Mouse (Mus musculus) forebrain, postnatal 0 days (tissue): Measurements from ENCODE around the gene Map2. TPM values are rescaled to one million over a fixed set of nuclear protein-coding genes. Genes with fewer than 3 reads are reported as not detected.
A peak's percentile ranks its signal among the peaks of the same experiment; 100 is the strongest.

ENCODE experiments used
- ATAC-seq: fragments of 200-750 bp; cut with Nextera tagmentation; 2 replicates; pipeline ENCODE4 v1.8.0; 2017; ENCODE audit warnings: mild to moderate bottlenecking, moderate library complexity
- DNase-seq: peaks from one replicate; pipeline ENCODE4 v3.0.0-alpha.2; 2015
- H3K27ac ChIP-seq: fragments of 300-500 bp; sonication (generic); 2 replicates; pipeline ENCODE4 v1.5.1; 2014; ENCODE audit warnings: low read depth, mild to moderate bottlenecking, antibody characterized with exemption, low read length, moderate library complexity, mixed read lengths
- H3K27me3 ChIP-seq: fragments of 300-500 bp; sonication (generic); 2 replicates; pipeline ENCODE4 v1.6.1; 2014; ENCODE audit warnings: mild to moderate bottlenecking, low read length, mixed read lengths; ENCODE audit not compliant: insufficient read depth
- H3K36me3 ChIP-seq: fragments of 300-500 bp; sonication (generic); 2 replicates; pipeline ENCODE4 v1.6.1; 2014; ENCODE audit warnings: mild to moderate bottlenecking, moderate library complexity; ENCODE audit not compliant: insufficient read depth
- H3K4me1 ChIP-seq: fragments of 300-500 bp; sonication (generic); 2 replicates; pipeline ENCODE4 v1.6.1; 2014; ENCODE audit warnings: antibody characterized with exemption; ENCODE audit not compliant: insufficient read depth
- H3K4me2 ChIP-seq: fragments of 300-500 bp; sonication (generic); 2 replicates; pipeline ENCODE4 v1.6.1; 2014; ENCODE audit warnings: low read depth, mild to moderate bottlenecking, moderate library complexity
- H3K4me3 ChIP-seq: fragments of 300-500 bp; sonication (generic); 2 replicates; pipeline ENCODE4 v1.5.1; 2014; ENCODE audit warnings: low read depth, low read length, mixed read lengths
- H3K9ac ChIP-seq: fragments of 300-500 bp; sonication (generic); 2 replicates; pipeline ENCODE4 v1.6.1; 2014; ENCODE audit warnings: mild to moderate bottlenecking
- H3K9me3 ChIP-seq: fragments of 300-500 bp; sonication (generic); 2 replicates; pipeline ENCODE4 v1.6.1; 2016; ENCODE audit warnings: low read length
- CTCF ChIP-seq: sonication (generic); IDR thresholded peaks from 2 replicates; pipeline ENCODE4 v1.5.1; 2016; ENCODE audit warnings: antibody characterized with exemption, control low read depth, low read depth
- WGBS: fragments of 180-500 bp; shearing (Covaris S2); extraction: QIAGEN DNeasy Blood & Tissue Kit; methylation state at CpG from one replicate; pipeline ENCODE4 v1.1.7; 2014; 5-methylcytosine and 5-hydroxymethylcytosine counted together
- polyA plus RNA-seq: library from polyadenylated mRNA; unstranded; fragments of >200 nt; fragmentation: Nextera tagmentation; extraction: Ambion mirVana; gene quantifications from 2 replicates; pipeline ENCODE4 v1.2.1, GENCODE M21; 2015
- total RNA-seq: library from RNA; depleted of rRNA; stranded (reverse); fragments of >200 nt; gene quantifications from 2 replicates; pipeline ENCODE4 v1.2.3, GENCODE M21; 2014

The Map2 gene
- total and polyA plus RNA-seq, 2 experiments from 2014 or later: 291 to 1,278 TPM

GRCm38 (mm10) chr1:66176838-66177105 is 1.7 kb downstream of the Map2 start:
- no peak; the same call in 1 of the 2 replicates for ATAC-seq
- peak; percentile 28; the same call in 1 of the 2 replicates for TF ChIP-seq CTCF
- peak overlapping the region; percentile 95 for H3K9ac ChIP-seq
- peak overlapping the region; percentile 84 for H3K27ac ChIP-seq
- 12% methylated on average over 2 of the region's 2 CpGs for WGBS
- peak overlapping the region; percentile 99 for H3K4me3 ChIP-seq
- peaks cover 12% of the 10 kb centered on the region; the same call in 1 of the 2 replicates for H3K4me1 ChIP-seq
- no peaks in the 10 kb centered on the region for H3K27me3 ChIP-seq
- no peaks in the 10 kb centered on the region for H3K9me3 ChIP-seq
- peak; percentile 71 for DNase-seq
- peak overlapping the region; percentile 69 for H3K4me2 ChIP-seq
- peaks cover 9% of the 10 kb centered on the region for H3K36me3 ChIP-seq

- peak; percentile 22; the same call in 1 of the 2 replicates for ATAC-seq
- peak; percentile 58 for DNase-seq
- H3K36me3 ChIP-seq: peaks cover 9% of the 10 kb centered on the region
Observed at GRCm38 (mm10) chr1:66177489-66178170, 2.6 kb downstream of the Map2 start.

GRCm38 (mm10) chr1:66187016-66187681 is 12.1 kb downstream of the Map2 start:
- peak overlapping the region; percentile 21; the same call in 1 of the 2 replicates for H3K4me2 ChIP-seq
- peak; percentile 80 for ATAC-seq
- peak overlapping the region; percentile 59 for H3K27ac ChIP-seq
- H3K36me3 ChIP-seq: no peaks in the 10 kb centered on the region
- no peak overlapping the region for H3K9ac ChIP-seq
- TF ChIP-seq CTCF: no peak
- peaks cover 19% of the 10 kb centered on the region; the same call in 1 of the 2 replicates for H3K4me1 ChIP-seq
- H3K27me3 ChIP-seq: no peaks in the 10 kb centered on the region
- WGBS: 30% methylated on average over 12 of the region's 12 CpGs
- no peak overlapping the region for H3K4me3 ChIP-seq
- peak; percentile 50 for DNase-seq
- no peaks in the 10 kb centered on the region for H3K9me3 ChIP-seq

More at GRCm38 (mm10) chr1:66177489-66178170, 2.6 kb downstream of the Map2 start:
- WGBS: 10% methylated on average over 4 of the region's 4 CpGs
- peak; percentile 60 for TF ChIP-seq CTCF
- Histone ChIP-seq H3K9me3 (no peaks in the 10 kb centered on the region), H3K9ac (peak overlapping the region; percentile 95), H3K27ac (peak overlapping the region; percentile 54), H3K27me3 (no peaks in the 10 kb centered on the region), H3K4me3 (peak overlapping the region; percentile 99), H3K4me2 (peak overlapping the region; percentile 69), H3K4me1 (peaks cover 14% of the 10 kb centered on the region; the same call in 1 of the 2 replicates)

- Histone ChIP-seq H3K4me3 (no peak overlapping the region), H3K9ac (no peak overlapping the region), H3K36me3 (no peaks in the 10 kb centered on the region), H3K27ac (no peak overlapping the region), H3K4me2 (no peak overlapping the region), H3K27me3 (no peaks in the 10 kb centered on the region), H3K9me3 (no peaks in the 10 kb centered on the region), H3K4me1 (peaks cover 9% of the 10 kb centered on the region)
- ATAC-seq: no peak
- TF ChIP-seq CTCF: no peak
- 96% methylated on average over 1 of the region's 1 CpGs for WGBS
- no peak for DNase-seq
Observed at GRCm38 (mm10) chr1:66192401-66192800, 17.3 kb downstream of the Map2 start.

- no peaks in the 10 kb centered on the region for H3K36me3 ChIP-seq
- ATAC-seq: no peak
Observed at GRCm38 (mm10) chr1:66192891-66193290, 17.8 kb downstream of the Map2 start.

GRCm38 (mm10) chr1:66195040-66195726 is 20.1 kb downstream of the Map2 start:
- ATAC-seq: peak; percentile 60
- 23% methylated on average over 13 of the region's 13 CpGs for WGBS
- H3K27ac ChIP-seq: peak overlapping the region; percentile 55; the same call in 1 of the 2 replicates
- no peak for TF ChIP-seq CTCF
- H3K4me1 ChIP-seq: peaks cover 5% of the 10 kb centered on the region; the same call in 1 of the 2 replicates
- H3K4me3 ChIP-seq: no peak overlapping the region
- 0 out of 2 replicates have a peak overlapping the region, but pooled peaks have one; percentile 15 for H3K4me2 ChIP-seq
- H3K36me3 ChIP-seq: 0 out of 2 replicates have a peak, but pooled peaks cover under 1% of the 10 kb centered on the region
- H3K27me3 ChIP-seq: no peaks in the 10 kb centered on the region
- H3K9ac ChIP-seq: no peak overlapping the region
- no peaks in the 10 kb centered on the region for H3K9me3 ChIP-seq
- peak; percentile 42 for DNase-seq

More at GRCm38 (mm10) chr1:66192891-66193290, 17.8 kb downstream of the Map2 start:
- no peak for TF ChIP-seq CTCF
- no peak overlapping the region for H3K4me2 ChIP-seq
- no peak overlapping the region for H3K9ac ChIP-seq
- peaks cover 5% of the 10 kb centered on the region; the same call in 1 of the 2 replicates for H3K4me1 ChIP-seq
- 72% methylated on average over 2 of the region's 2 CpGs for WGBS
- DNase-seq: no peak
- no peaks in the 10 kb centered on the region for H3K27me3 ChIP-seq
- H3K9me3 ChIP-seq: no peaks in the 10 kb centered on the region
- no peak overlapping the region for H3K4me3 ChIP-seq
- H3K27ac ChIP-seq: no peak overlapping the region
